Comparison of ENCODE assay signal across 8 mouse cellular contexts in the genomic region with DNA sequence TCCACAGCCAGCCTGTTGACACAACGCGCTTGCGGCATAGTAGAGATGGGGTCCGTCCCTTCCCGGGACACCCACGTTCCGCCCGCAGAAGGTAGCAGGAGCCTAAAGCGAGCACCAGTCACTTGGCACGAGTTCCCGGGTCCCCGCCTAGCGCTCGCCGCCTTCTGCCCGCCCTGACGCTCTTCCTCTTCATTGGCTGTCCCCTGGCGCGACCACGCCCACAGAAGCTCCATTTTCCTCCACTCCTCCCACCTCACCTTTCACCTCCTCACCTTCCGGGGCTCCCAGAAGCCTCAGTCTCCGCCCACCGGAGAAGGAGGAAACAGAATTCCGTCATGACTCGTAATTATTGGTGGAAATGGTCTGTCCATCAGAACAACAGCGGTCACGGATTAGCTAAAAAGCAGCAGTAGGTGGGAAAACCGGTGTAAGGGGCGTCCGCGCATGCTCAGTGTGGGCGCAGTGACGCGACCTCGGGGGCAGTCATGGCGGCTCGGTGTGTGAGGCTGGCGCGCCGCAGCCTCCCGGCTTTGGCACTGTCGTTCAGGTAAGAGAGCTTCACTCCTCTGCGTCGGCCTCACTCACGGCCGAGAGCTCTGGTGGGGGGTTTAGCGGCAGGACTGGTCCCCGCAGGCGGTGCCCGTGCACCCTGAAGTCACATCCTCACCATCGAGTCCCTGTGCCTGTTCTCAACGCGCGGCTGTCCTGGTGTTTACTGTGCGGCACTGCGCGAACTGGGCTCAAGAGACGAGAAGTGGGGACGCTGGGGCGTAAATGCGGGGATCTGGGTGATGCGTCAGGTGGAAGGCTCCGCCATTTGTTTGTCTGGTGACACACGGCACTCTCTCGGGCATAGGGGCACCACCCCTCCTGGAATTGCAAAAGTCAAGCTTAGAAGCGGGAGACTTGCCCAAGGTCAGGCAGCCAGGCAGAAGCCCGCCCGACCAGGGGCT. TPM values are rescaled to one million over a fixed set of nuclear protein-coding genes. Genes with fewer than 3 reads are reported as not detected.
DNase-seq lines count a peak whose midpoint lies in the region; ATAC-seq and TF ChIP-seq lines count a peak whose summit lies in the region.

Gene Grpel1 (plus strand): TSS at position 290 of the 953 bp plus-strand sequence.

- peak within 1 kb of the TSS; percentile 93 for H3K4me3 ChIP-seq in hindbrain, embryonic 13.5 days

- no peak for TF ChIP-seq CTCF in Patski (IDR thresholded peaks at IDR 0.05)

- under 1% methylated on average over 68 of the region's 68 CpGs for WGBS in hindbrain, embryonic 13.5 days

- no peaks in the 10 kb centered on the region for H3K9me3 ChIP-seq in hindbrain, embryonic 13.5 days

- peak; percentile 87 for ATAC-seq in Patski
- peak; percentile 95 for ATAC-seq in hindbrain, embryonic 13.5 days (ENCODE audit: low FRiP score)

- H3K4me1 ChIP-seq in hindbrain, embryonic 13.5 days (replicated peaks), result peaks cover 24% of the 10 kb centered on the region

- POLR2A ChIA-PET in Patski (lab: Charles Lee), result interaction anchor here (0.6 to 1.6 kb wide), 6 partner anchors 9 to 50 kb away, joined by 3 to 7 read pairs (median 4); partner anchors contain the start of gene Tada2b

- in situ Hi-C loops in Patski (cut with MboI; ENCODE audit: low pct_unique_long_range_greater_than_20kb), result no loop called here

- peak within 1 kb of the TSS; percentile 80 for H3K27ac ChIP-seq in hindbrain, embryonic 13.5 days

- no peaks in the 10 kb centered on the region for H3K27me3 ChIP-seq in Patski
- no peaks in the 10 kb centered on the region for H3K27me3 ChIP-seq in hindbrain, embryonic 13.5 days

- peak within 1 kb of the TSS; percentile 99 for H3K4me2 ChIP-seq in hindbrain, embryonic 13.5 days

- H3K9ac ChIP-seq in hindbrain, embryonic 13.5 days, result peak within 1 kb of the TSS; percentile 91

- DNase-seq in Patski (ENCODE audit: low read depth, low spot score), result peak; percentile 100
- peak; percentile 97 to 98 for DNase-seq in cerebellum, postnatal 14 days
- peak; percentile 97 to 99 for DNase-seq in frontal cortex, postnatal 14 days (ENCODE audit: low spot score in 2 of 2)
- peak; percentile 90 to 95 for DNase-seq in layer of hippocampus, postnatal 25 days (ENCODE audit: extremely low spot score in 1 of 2, low spot score in 1 of 2)
- peak; percentile 100 for DNase-seq in lung, postnatal 25 days (ENCODE audit: low spot score)
- peak; percentile 100 for DNase-seq in retina, embryonic 14.5 days (ENCODE audit: low spot score)
- peak; percentile 97 for DNase-seq in thymus, postnatal 4 days

- CTCF ChIA-PET in Patski (lab: Charles Lee), result interaction anchor here (0.7 to 7.3 kb wide), 8 partner anchors 13 to 431 kb away, joined by 3 to 114 read pairs (median 4); partner anchors contain the start of genes Ccdc96 and Tada2b

- H3K36me3 ChIP-seq in hindbrain, embryonic 13.5 days, result peaks cover 11% of the 10 kb centered on the region

RNA-seq across cellular contexts. Expression of gene Grpel1, which starts in this region (rescaled TPM):
- 47.0 TPM for polyA plus RNA-seq in Patski (2021)
- polyA plus RNA-seq in hindbrain, embryonic 13.5 days (2015; fragmentation: Nextera tagmentation; extraction: Ambion mirVana), result 45.4 and 45.6 TPM in 2 replicates
- 10 to 100 TPM; 21.8 to 24.7 TPM for total RNA-seq in layer of hippocampus, postnatal 25 days (2021)

Comparison
In these comparisons a context has a peak if more than half of its experiments do, and no peak if none do; other contexts are left out.
1. Peak in every context shown above with its lines: DNase-seq, ATAC-seq, H3K4me3 ChIP-seq and H3K27ac ChIP-seq.